Mouse (Mus musculus): ENCODE measurements at regions not wholly inside any gene's neighbourhood (a gene's known extent, or its start where the extent isn't known, plus 50 kb on each side); places are given as distances from the start of the nearest gene placed in this dataset.

GRCm38 (mm10) chr5:64517241-64517640 lies 285.9 kb upstream of the Klf3 start:
- 64% methylated on average over 4 of the region's 4 CpGs for WGBS (ENCODE audit: insufficient replicate concordance)
- Histone ChIP-seq H3K4me3 (replicated peaks) (no peak overlapping the region), H3K9me3 (replicated peaks) (no peaks in the 10 kb centered on the region), H3K36me3 (replicated peaks) (no peaks in the 10 kb centered on the region), H3K9ac (no peak overlapping the region), H3K27ac (replicated peaks) (no peak overlapping the region), H3K4me1 (replicated peaks) (no peaks in the 10 kb centered on the region), H3K27me3 (no peaks in the 10 kb centered on the region), H3K4me2 (no peak overlapping the region)
- no peak for ATAC-seq (ENCODE audit: insufficient read depth)

- H3K4me1 ChIP-seq (replicated peaks): no peaks in the 10 kb centered on the region
- WGBS (ENCODE audit: insufficient replicate concordance): 61% methylated on average over 3 of the region's 3 CpGs
- H3K36me3 ChIP-seq (replicated peaks): no peaks in the 10 kb centered on the region
- H3K9me3 ChIP-seq (replicated peaks): no peaks in the 10 kb centered on the region
- no peak for ATAC-seq (ENCODE audit: insufficient read depth)
- H3K27ac ChIP-seq (replicated peaks): no peak overlapping the region
- no peak overlapping the region for H3K4me3 ChIP-seq (replicated peaks)
- H3K9ac ChIP-seq: no peak overlapping the region
- H3K27me3 ChIP-seq: no peaks in the 10 kb centered on the region
- no peak overlapping the region for H3K4me2 ChIP-seq
These were observed 285.4 kb upstream of the Klf3 start for GRCm38 (mm10) chr5:64517835-64518234.

GRCm38 (mm10) chr5:64519036-64519435 lies 284.2 kb upstream of the Klf3 start:
- Histone ChIP-seq H3K9me3 (replicated peaks) (no peaks in the 10 kb centered on the region), H3K4me1 (replicated peaks) (no peaks in the 10 kb centered on the region), H3K27me3 (no peaks in the 10 kb centered on the region), H3K36me3 (replicated peaks) (no peaks in the 10 kb centered on the region), H3K27ac (replicated peaks) (no peak overlapping the region), H3K4me3 (replicated peaks) (no peak overlapping the region), H3K4me2 (no peak overlapping the region), H3K9ac (no peak overlapping the region)
- 66% methylated on average over 7 of the region's 7 CpGs for WGBS (ENCODE audit: insufficient replicate concordance)
- no peak for ATAC-seq (ENCODE audit: insufficient read depth)

DNA sequence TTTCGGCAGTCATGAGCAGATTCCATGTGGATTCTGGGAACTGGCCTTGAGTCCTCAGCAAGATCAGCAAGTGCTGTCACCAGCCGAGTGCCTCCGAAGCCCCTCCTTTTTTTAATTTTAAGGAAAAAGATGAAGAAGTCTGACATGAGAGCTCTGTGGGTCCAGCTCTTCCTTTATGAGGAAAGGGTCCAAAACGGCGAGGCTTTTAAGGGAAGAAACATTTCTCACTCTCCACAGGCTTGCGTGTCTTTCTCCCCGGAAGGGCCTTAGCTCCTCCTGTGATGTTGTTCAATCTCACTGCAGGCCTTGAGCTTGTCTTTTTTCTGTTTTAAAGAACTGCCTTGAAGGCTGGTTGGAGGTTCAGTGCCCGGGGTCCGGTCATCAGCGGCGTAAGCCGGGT lies 283.5 kb upstream of the Klf3 start:
- no peak overlapping the region for H3K4me2 ChIP-seq
- no peak overlapping the region for H3K4me3 ChIP-seq (replicated peaks)
- H3K36me3 ChIP-seq (replicated peaks): no peaks in the 10 kb centered on the region
- H3K9ac ChIP-seq: no peak overlapping the region
- 81% methylated on average over 12 of the region's 12 CpGs for WGBS (ENCODE audit: insufficient replicate concordance)
- H3K9me3 ChIP-seq (replicated peaks): no peaks in the 10 kb centered on the region
- H3K27ac ChIP-seq (replicated peaks): no peak overlapping the region
- no peaks in the 10 kb centered on the region for H3K4me1 ChIP-seq (replicated peaks)
- no peak for ATAC-seq (ENCODE audit: insufficient read depth)
- no peaks in the 10 kb centered on the region for H3K27me3 ChIP-seq

- no peak overlapping the region for H3K9ac ChIP-seq
- no peaks in the 10 kb centered on the region for H3K9me3 ChIP-seq (replicated peaks)
- no peaks in the 10 kb centered on the region for H3K36me3 ChIP-seq (replicated peaks)
- H3K4me2 ChIP-seq: no peak overlapping the region
- H3K27ac ChIP-seq (replicated peaks): 0 out of 2 replicates have a peak overlapping the region, but pooled peaks have one; percentile 11
- H3K4me3 ChIP-seq (replicated peaks): no peak overlapping the region
- 72% methylated on average over 6 of the region's 6 CpGs for WGBS (ENCODE audit: insufficient replicate concordance)
- H3K4me1 ChIP-seq (replicated peaks): peaks cover 5% of the 10 kb centered on the region
- no peak for ATAC-seq (ENCODE audit: insufficient read depth)
- no peaks in the 10 kb centered on the region for H3K27me3 ChIP-seq
These were observed 281.8 kb upstream of the Klf3 start for GRCm38 (mm10) chr5:64521401-64521800.

DNA sequence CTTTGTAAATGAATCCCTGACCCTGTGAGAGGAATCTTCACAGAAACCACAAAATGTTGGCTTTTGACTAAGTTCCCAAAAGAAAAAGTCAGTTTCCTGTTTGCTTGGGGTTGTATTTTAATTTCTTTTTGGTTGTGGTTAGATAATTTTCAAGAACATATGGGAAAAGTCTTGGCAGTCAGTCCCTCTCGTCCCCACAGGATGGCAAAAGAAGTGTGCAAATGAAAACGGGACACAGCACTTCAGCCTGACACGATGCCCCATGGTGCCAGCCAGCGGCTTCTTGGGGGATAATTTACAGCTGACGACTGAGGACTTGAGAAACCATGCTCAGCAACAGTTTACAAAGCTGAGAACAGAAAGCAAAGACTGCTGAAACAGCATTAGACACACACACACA lies 281.2 kb upstream of the Klf3 start:
- H3K36me3 ChIP-seq (replicated peaks): no peaks in the 10 kb centered on the region
- H3K4me1 ChIP-seq (replicated peaks): peaks cover 10% of the 10 kb centered on the region
- no peaks in the 10 kb centered on the region for H3K9me3 ChIP-seq (replicated peaks)
- 29% methylated on average over 5 of the region's 5 CpGs for WGBS (ENCODE audit: insufficient replicate concordance)
- no peaks in the 10 kb centered on the region for H3K27me3 ChIP-seq
- no peak overlapping the region for H3K9ac ChIP-seq
- ATAC-seq (ENCODE audit: insufficient read depth): no peak
- no peak overlapping the region for H3K4me2 ChIP-seq
- H3K27ac ChIP-seq (replicated peaks): no peak overlapping the region
- H3K4me3 ChIP-seq (replicated peaks): no peak overlapping the region

DNA sequence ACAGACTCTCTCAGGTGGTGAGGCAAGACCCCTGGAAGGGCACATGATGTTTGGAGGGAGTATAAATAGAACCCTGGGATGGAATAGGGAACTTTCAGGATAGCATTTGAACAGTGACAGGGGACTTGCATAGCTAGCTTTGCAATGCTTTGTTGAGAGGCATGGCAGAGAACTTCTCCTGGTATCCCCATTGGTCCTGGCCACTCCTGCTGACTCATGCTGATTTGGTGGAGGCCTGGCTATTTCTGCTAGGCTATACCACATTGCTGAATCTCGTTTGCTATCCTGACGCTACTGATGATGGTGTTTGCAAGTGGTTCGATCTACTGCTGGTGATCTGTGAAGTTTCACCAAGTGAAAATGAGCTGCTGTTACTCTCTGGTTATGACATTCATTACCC lies 276.7 kb upstream of the Klf3 start:
- H3K9ac ChIP-seq: no peak overlapping the region
- no peaks in the 10 kb centered on the region for H3K36me3 ChIP-seq (replicated peaks)
- H3K4me1 ChIP-seq (replicated peaks): peaks cover 12% of the 10 kb centered on the region
- no peak overlapping the region for H3K4me2 ChIP-seq
- peak; percentile 52; the same call in 1 of the 2 replicates for ATAC-seq (ENCODE audit: insufficient read depth)
- H3K27ac ChIP-seq (replicated peaks): no peak overlapping the region
- H3K4me3 ChIP-seq (replicated peaks): no peak overlapping the region
- 70% methylated on average over 3 of the region's 3 CpGs for WGBS (ENCODE audit: insufficient replicate concordance)
- no peaks in the 10 kb centered on the region for H3K27me3 ChIP-seq
- no peaks in the 10 kb centered on the region for H3K9me3 ChIP-seq (replicated peaks)

GRCm38 (mm10) chr5:64527962-64528361 lies 275.2 kb upstream of the Klf3 start:
- 67% methylated on average over 3 of the region's 3 CpGs for WGBS (ENCODE audit: insufficient replicate concordance)

DNA sequence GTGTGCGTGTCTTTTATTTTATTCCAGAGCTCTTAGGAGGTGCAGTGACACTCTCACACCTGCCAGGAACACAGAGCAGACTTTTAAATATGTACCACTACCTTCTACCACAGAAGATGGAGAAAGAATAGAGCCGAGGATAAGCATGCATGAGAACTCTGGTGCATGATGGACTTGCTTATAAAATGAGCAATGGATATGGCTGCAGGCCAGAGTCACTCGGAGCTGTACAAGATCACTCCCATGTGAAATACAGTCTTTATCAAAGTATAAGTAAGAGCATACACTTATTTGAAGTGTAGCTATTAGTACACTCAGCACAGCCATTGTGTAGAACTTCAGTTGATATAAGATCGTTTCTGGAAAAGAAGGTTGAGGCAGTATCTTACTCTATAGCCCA lies 268.8 kb upstream of the Klf3 start:
- H3K36me3 ChIP-seq (replicated peaks): no peaks in the 10 kb centered on the region
- WGBS (ENCODE audit: insufficient replicate concordance): 71% methylated on average over 4 of the region's 4 CpGs
- no peak overlapping the region for H3K27ac ChIP-seq (replicated peaks)
- H3K4me1 ChIP-seq (replicated peaks): no peaks in the 10 kb centered on the region
- ATAC-seq (ENCODE audit: insufficient read depth): no peak
- H3K9me3 ChIP-seq (replicated peaks): no peaks in the 10 kb centered on the region
- no peak overlapping the region for H3K9ac ChIP-seq
- no peaks in the 10 kb centered on the region for H3K27me3 ChIP-seq
- no peak overlapping the region for H3K4me2 ChIP-seq
- no peak overlapping the region for H3K4me3 ChIP-seq (replicated peaks)

More at GRCm38 (mm10) chr5:64527962-64528361, 275.2 kb upstream of the Klf3 start:
- no peak for ATAC-seq (ENCODE audit: insufficient read depth)
- Histone ChIP-seq H3K9ac (no peak overlapping the region), H3K9me3 (replicated peaks) (no peaks in the 10 kb centered on the region), H3K27me3 (no peaks in the 10 kb centered on the region), H3K36me3 (replicated peaks) (no peaks in the 10 kb centered on the region), H3K27ac (replicated peaks) (no peak overlapping the region), H3K4me3 (replicated peaks) (no peak overlapping the region), H3K4me1 (replicated peaks) (peaks cover 12% of the 10 kb centered on the region), H3K4me2 (no peak overlapping the region)

- H3K27ac ChIP-seq (replicated peaks): no peak overlapping the region
- WGBS (ENCODE audit: insufficient replicate concordance): 74% methylated on average over 6 of the region's 6 CpGs
- H3K4me3 ChIP-seq (replicated peaks): no peak overlapping the region
- no peak overlapping the region for H3K4me2 ChIP-seq
- H3K27me3 ChIP-seq: no peaks in the 10 kb centered on the region
- H3K9me3 ChIP-seq (replicated peaks): no peaks in the 10 kb centered on the region
- no peaks in the 10 kb centered on the region for H3K36me3 ChIP-seq (replicated peaks)
- H3K9ac ChIP-seq: no peak overlapping the region
- H3K4me1 ChIP-seq (replicated peaks): no peaks in the 10 kb centered on the region
- ATAC-seq (ENCODE audit: insufficient read depth): no peak
These were observed 268.2 kb upstream of the Klf3 start for GRCm38 (mm10) chr5:64534947-64535346.

DNA sequence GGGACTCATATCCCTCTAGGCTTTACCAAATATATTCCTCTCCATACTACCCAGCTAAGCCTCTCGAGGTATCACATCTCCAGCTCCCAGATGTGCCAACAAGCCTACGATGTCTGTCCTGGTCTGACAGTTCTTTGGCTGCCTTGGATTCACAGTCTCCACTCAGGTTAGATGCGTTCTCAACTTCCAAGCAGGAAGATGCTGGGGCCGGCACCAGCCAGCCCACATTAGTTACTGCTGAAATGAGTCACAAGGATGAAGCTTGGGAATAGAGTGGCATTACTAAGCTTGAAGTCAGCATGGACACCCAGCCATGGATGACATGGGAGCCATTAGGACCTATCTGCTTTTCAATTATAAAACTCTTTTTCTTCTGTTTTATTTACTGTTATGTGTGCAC lies 267.6 kb upstream of the Klf3 start:
- no peak for ATAC-seq (ENCODE audit: insufficient read depth)
- 78% methylated on average over 4 of the region's 4 CpGs for WGBS (ENCODE audit: insufficient replicate concordance)
- H3K4me3 ChIP-seq (replicated peaks): no peak overlapping the region
- H3K27ac ChIP-seq (replicated peaks): no peak overlapping the region
- H3K27me3 ChIP-seq: no peaks in the 10 kb centered on the region
- H3K9me3 ChIP-seq (replicated peaks): no peaks in the 10 kb centered on the region
- no peaks in the 10 kb centered on the region for H3K4me1 ChIP-seq (replicated peaks)
- H3K4me2 ChIP-seq: no peak overlapping the region
- H3K36me3 ChIP-seq (replicated peaks): no peaks in the 10 kb centered on the region
- H3K9ac ChIP-seq: no peak overlapping the region

GRCm38 (mm10) chr5:64536393-64537112 lies 266.6 kb upstream of the Klf3 start:
- Histone ChIP-seq H3K4me3 (replicated peaks) (no peak overlapping the region), H3K4me2 (peak overlapping the region; percentile 12; the same call in 1 of the 2 replicates)
- ATAC-seq (ENCODE audit: insufficient read depth): no peak

More at GRCm38 (mm10) chr5:64536393-64537112, 266.6 kb upstream of the Klf3 start:
- Histone ChIP-seq H3K9ac (no peak overlapping the region), H3K36me3 (replicated peaks) (no peaks in the 10 kb centered on the region), H3K9me3 (replicated peaks) (no peaks in the 10 kb centered on the region), H3K4me1 (replicated peaks) (no peaks in the 10 kb centered on the region), H3K27ac (replicated peaks) (no peak overlapping the region), H3K27me3 (no peaks in the 10 kb centered on the region)
- WGBS (ENCODE audit: insufficient replicate concordance): 63% methylated on average over 20 of the region's 20 CpGs

Data from liver, embryonic 15.5 days (tissue).